Mouse (Mus musculus): ENCODE results near the gene Gpt2. TPM values are rescaled to one million over a fixed set of nuclear protein-coding genes. Genes with fewer than 3 reads are reported as not detected.

The Gpt2 gene
- total and polyA plus RNA-seq, 2 experiments from 2014 or later = 24.5 to 50.2 TPM

DNA sequence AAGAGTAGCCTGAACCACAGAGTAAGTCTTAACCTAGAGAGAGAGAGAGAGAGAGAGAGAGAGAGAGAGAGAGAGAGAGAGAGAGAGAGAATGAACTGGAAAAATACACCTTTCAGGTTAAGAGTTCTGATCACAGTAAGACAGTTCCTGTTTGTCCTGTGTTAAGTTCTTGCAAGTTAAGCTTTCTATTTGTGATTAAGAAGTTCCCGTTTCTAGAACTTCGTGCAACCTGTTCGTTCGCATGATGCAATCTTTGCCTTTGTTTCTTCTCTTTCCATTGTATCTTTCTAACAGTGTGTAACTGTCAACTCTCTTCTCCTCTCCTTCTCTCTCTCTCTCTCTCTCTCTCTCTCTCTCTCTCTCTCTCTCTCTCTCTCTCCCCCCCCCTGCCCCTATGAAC is 78.1 kb downstream of the Gpt2 start:
- no peak for TF ChIP-seq CTCF (IDR thresholded peaks at IDR 0.05; ENCODE audit: low read depth)
- Histone ChIP-seq H3K9me3 (ENCODE audit: low read length) (no peaks in the 10 kb centered on the region), H3K4me2 (ENCODE audit: low read depth) (no peak overlapping the region), H3K4me3 (ENCODE audit: low read depth, low read length) (no peak overlapping the region), H3K27me3 (ENCODE audit: insufficient read depth, low read length) (no peaks in the 10 kb centered on the region), H3K4me1 (ENCODE audit: insufficient read depth) (no peaks in the 10 kb centered on the region), H3K9ac (no peak overlapping the region), H3K36me3 (ENCODE audit: insufficient read depth) (no peaks in the 10 kb centered on the region), H3K27ac (ENCODE audit: low read depth, low read length) (no peak overlapping the region)
- 87% methylated on average over 4 of the region's 4 CpGs for WGBS
- ATAC-seq (no peak), DNase-seq (no peak)

DNA sequence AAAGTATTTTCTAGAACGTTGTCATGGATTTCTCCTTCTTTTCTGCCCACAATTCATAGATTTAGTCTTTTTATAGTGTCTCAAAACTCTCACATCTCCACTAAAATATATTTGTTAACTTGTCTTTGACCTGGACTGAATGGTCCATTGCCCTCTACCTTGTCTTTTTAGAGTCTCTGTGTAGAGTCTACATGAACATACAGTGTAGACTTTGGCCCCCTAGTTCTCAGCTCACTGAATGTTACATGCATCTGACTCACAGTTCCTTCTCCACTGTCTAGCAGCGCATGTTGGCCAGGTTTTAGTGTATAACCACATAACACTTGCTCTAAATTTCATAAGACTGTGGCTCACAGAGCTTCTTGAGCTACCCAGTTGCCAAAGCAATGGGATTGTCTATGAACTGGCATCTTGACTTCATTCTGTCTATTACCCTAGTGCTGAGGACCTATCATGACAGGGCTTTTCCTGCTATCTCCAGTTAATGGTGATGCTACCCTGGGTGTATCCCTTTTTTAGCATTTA is 81.7 kb downstream of the Gpt2 start:
- Histone ChIP-seq H3K27ac (ENCODE audit: low read depth, low read length) (no peak overlapping the region), H3K27me3 (ENCODE audit: insufficient read depth, low read length) (no peaks in the 10 kb centered on the region), H3K36me3 (ENCODE audit: insufficient read depth) (no peaks in the 10 kb centered on the region), H3K4me3 (ENCODE audit: low read depth, low read length) (no peak overlapping the region), H3K4me1 (ENCODE audit: insufficient read depth) (no peaks in the 10 kb centered on the region), H3K4me2 (ENCODE audit: low read depth) (no peak overlapping the region), H3K9ac (no peak overlapping the region), H3K9me3 (ENCODE audit: low read length) (no peaks in the 10 kb centered on the region)
- ATAC-seq (no peak), DNase-seq (no peak)
- WGBS = 85% methylated on average over 2 of the region's 2 CpGs
- no peak for TF ChIP-seq CTCF (IDR thresholded peaks at IDR 0.05; ENCODE audit: low read depth)

Other genes with a start within 250 kb of the Gpt2 start
- gene Orc6, start 192.9 kb upstream of the Gpt2 start, total RNA-seq (2014; rRNA removed) = 57.1 and 62.1 TPM in 2 replicates
- gene Orc6, start 192.9 kb upstream of the Gpt2 start, polyA plus RNA-seq (2015; fragmentation: Nextera tagmentation; extraction: Ambion mirVana) = 61.8 and 72.9 TPM in 2 replicates
- 185 and 199 TPM in 2 replicates for gene Vps35, start 192.8 kb upstream of the Gpt2 start, total RNA-seq (2014; rRNA removed)
- gene Vps35, start 192.8 kb upstream of the Gpt2 start, polyA plus RNA-seq (2015; fragmentation: Nextera tagmentation; extraction: Ambion mirVana) = 151 and 169 TPM in 2 replicates
- gene Mylk3, start 106.2 kb upstream of the Gpt2 start, total RNA-seq (2014; rRNA removed) = 0.15 and 0.67 TPM in 2 replicates
- gene Mylk3, start 106.2 kb upstream of the Gpt2 start, polyA plus RNA-seq (2015; fragmentation: Nextera tagmentation; extraction: Ambion mirVana) = 0.21 and 0.29 TPM in 2 replicates
- gene 4921524J17Rik, start 59.7 kb upstream of the Gpt2 start, total RNA-seq (2014; rRNA removed) = 40.1 and 48.2 TPM in 2 replicates
- 75.7 and 90.3 TPM in 2 replicates for gene 4921524J17Rik, start 59.7 kb upstream of the Gpt2 start, polyA plus RNA-seq (2015; fragmentation: Nextera tagmentation; extraction: Ambion mirVana)
- 87.3 and 89.7 TPM in 2 replicates for gene Dnaja2, start 62.8 kb downstream of the Gpt2 start, total RNA-seq (2014; rRNA removed)
- 164 and 166 TPM in 2 replicates for gene Dnaja2, start 62.8 kb downstream of the Gpt2 start, polyA plus RNA-seq (2015; fragmentation: Nextera tagmentation; extraction: Ambion mirVana)
- gene Neto2, start 208.3 kb downstream of the Gpt2 start, total RNA-seq (2014; rRNA removed) = 186 and 225 TPM in 2 replicates
- gene Neto2, start 208.3 kb downstream of the Gpt2 start, polyA plus RNA-seq (2015; fragmentation: Nextera tagmentation; extraction: Ambion mirVana) = 65.3 and 71.4 TPM in 2 replicates